Mouse (Mus musculus) neutrophil, adult 83 days (primary cell): ENCODE data around the gene Snorc. TPM values are rescaled to one million over a fixed set of nuclear protein-coding genes. Genes with fewer than 3 reads are reported as not detected.

Source experiments
- total RNA-seq, 2 experiments: library from RNA; stranded (reverse); gene quantifications; one replicate each; pipeline ENCODE4 v1.2.4; 2023

Gene Snorc
- total RNA-seq: not detected

GRCm38 (mm10) chr1:87469971-87470370 is at the start of gene Snorc:
TSS of gene Snorc (plus strand) at chr1:87470271.

GRCm38 (mm10) chr1:87509561-87510165 is 39.6 kb downstream of the Snorc start, which contains the start of gene Neu2:
TSS of gene Neu2 (plus strand) at chr1:87509889.

Other genes with a start within 250 kb of the Snorc start
- not detected for gene Efhd1, start 205.9 kb upstream of the Snorc start, total RNA-seq
- gene Gigyf2, start 143.3 kb upstream of the Snorc start, total RNA-seq: 10 to 100 TPM; 58.2 to 68.5 TPM
- gene Kcnj13, start 75.5 kb upstream of the Snorc start, total RNA-seq: not detected
- gene Neu2, start 39.6 kb downstream of the Snorc start, total RNA-seq: not detected
- not detected for gene Ngef, start 103.6 kb downstream of the Snorc start, total RNA-seq
- gene Inpp5d, start 150.0 kb downstream of the Snorc start, total RNA-seq: 100 to 1,000 TPM; 271 to 321 TPM